Mouse (Mus musculus): ENCODE data around the gene Hoxb9.

Hoxb9 gene

DNA sequence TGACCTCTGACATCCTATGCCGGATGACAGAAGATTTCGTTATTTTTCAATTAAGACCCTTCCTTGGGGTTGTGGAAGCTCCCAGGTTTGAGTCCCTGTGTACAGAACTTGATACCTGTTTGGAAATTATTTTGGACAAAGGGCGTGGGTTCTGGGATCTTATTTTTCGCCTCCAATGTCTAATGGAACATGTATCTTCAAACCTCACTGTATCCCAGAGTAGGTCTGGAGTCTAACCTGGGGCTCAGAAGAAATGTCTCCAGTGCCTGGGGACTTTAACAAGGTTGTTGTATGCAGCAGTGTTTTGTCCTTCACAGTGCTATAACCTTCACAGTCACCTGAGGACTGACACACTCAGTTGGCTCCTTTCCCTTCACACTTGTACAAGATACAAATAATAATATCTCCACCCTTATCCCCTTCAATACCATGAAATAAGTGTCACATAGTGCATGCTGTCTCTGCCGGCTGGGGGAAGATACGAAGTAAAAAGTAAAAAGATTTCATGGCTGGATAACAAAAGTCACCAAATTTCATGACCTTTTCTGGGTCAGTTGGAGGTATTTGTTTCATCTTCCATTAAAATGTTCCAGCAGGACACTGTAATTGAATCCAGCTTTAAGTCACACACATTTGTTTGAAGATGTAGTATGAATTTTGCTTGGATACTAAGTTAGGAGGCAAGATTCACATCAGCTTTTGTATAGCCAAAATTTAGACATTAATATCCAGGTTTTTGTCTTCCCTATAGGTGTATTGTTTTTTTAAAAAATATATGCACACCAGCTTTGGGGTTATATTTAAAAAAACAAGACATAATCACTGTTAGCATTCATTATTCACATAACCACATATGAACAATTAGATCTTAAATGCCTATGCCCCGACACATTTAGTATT is 4.0 kb upstream of the Hoxb9 start:
- DNase-seq = no peak

DNA sequence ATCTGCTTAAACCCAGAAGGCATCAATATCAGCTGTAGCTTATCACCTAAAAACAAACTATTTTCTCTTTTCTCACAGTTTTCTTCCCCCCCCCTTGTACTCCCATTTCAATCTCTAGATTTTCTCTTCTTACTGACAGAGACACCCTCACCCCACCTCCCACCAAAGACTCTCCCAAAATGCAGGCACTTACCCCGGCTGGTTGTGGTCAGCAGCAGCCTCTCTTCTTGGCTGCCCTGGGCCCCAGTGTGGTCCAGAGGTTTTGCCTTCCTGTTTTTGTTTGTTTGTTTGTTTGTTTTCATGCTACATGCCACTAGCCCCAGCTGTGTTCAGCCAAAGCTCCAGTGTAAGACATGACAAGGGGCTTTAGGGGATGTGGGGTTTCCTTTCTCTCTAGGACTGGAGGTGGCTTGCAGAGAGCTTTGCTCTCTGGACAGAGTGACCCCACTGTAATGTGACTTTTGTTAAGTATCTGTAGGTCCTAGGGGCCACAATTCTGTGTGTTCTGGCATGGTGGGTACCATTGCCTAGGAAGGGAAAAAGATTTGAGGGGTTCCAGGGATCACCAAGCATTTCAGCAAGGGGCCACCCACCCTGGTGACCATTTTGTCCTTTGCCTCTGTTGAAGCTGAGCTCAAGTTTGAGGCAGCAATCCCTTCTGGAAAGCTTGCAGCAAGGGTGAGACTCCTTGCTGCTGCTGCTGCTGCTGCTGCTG is 3.1 kb upstream of the Hoxb9 start:
- no peak for DNase-seq

DNA sequence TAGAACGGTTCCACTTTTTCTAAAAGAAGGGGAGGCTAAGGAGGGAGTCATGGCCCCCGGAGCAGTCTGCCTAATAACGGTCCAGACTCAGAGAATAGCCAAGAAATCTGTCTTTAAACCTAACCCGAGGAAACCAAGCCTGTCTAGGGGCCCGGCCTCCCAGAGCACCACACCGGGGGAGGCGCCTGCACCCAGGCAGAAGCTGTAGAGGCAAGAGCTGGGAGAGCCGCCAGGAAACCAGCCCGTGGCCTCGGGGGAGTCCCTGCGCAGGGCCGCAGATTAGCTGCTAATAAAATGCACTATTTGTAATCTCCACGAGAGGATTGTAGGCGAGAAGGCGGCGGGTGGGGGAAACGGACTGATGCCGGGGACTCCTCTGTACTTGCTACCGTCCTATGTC is 1.4 kb upstream of the Hoxb9 start:
- no peak for DNase-seq

DNA sequence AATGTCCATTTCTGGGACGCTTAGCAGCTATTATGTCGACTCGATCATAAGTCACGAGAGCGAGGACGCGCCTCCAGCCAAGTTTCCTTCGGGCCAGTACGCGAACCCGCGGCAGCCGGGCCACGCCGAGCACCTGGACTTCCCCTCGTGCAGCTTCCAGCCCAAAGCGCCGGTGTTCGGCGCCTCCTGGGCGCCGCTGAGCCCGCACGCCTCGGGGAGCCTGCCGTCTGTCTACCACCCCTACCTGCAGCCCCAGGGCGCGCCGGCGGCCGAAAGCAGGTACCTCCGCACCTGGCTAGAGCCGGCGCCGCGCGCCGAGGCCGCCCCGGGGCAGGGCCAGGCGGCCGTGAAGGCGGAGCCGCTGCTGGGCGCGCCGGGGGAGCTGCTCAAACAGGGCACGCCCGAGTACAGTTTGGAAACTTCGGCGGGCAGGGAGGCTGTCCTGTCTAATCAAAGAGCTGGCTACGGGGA is 319 bp downstream of the Hoxb9 start:
- no peak for DNase-seq

DNA sequence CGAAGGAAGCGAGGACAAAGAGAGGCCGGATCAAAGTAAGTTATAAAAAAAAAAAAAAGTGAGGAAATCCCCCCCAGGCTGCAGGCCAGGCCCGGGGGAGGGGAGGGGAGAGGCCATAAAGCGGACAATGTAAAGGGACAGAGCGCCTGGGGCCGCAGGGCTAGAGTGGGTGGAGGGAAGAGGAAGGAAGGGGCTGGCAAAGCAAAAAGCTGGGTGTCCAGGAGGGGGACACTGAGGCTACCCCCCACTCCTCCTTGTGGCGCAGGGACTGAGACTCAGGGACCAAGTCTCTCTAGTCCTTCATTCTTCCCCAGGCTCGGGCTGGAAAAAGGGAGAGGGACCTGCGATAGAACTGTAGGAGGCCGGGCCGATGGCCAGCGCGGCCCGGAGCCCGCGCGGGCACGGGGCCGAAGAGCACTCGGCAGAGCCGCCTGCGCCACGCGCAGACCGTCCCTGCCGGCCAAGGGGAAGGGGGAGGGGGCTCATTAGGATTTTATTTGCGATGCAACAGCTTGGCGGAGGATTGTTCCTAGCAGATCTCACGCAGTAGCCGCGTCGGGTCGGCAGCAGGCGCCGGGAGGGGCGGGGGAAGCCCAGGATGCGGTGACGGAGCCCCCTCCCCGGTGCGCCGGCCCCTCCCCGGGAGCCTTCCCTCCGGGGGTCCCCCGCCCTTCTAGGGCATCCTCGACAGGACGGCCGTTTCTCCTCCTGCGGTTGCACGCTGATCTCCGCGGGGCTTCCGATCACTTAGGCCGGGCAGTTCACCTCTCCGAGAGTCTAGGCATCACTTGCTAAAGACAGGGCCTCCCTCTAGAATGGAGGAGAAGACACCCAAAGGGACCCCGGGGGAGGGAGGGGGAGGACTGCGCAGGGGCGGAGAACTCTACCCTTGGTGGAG is 1.0 kb downstream of the Hoxb9 start:
- DNase-seq = peak in 1 of 2 experiments; percentile 64

DNA sequence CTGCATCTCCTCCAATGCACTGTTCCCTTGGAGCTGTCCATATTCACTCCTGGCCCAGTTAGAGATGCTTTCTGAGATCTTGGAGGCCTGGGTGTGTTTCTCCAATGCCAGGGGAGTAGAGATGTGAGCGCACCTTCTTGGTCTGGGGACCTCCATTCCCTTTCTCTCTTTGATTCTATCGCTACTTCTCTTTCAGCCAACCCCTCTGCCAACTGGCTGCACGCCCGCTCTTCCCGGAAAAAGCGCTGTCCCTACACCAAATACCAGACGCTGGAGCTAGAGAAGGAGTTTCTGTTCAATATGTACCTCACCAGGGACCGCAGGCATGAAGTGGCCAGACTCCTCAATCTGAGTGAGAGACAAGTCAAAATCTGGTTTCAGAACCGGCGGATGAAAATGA is 3.2 kb downstream of the Hoxb9 start:
- DNase-seq = no peak

DNA sequence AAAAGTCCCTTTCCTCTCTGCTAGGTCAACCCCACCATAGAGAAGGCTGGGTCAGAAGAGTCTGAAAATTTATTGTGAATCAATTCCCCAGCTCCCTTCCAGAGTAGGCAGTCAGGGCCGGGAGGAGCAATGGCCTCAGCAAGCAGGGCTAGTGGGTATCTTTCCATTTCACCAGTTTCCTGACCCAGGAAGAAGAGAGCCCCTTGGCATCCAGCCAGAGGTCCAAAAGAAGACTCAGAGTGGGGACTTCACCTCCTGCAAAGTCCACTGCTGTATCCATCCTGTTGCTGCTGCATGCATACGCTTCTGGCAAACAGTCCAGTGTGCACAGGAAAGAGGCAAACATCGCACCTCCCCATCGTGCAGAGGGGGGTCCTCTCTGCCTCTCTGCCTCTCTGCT is 4.6 kb downstream of the Hoxb9 start:
- DNase-seq = no peak

DNA sequence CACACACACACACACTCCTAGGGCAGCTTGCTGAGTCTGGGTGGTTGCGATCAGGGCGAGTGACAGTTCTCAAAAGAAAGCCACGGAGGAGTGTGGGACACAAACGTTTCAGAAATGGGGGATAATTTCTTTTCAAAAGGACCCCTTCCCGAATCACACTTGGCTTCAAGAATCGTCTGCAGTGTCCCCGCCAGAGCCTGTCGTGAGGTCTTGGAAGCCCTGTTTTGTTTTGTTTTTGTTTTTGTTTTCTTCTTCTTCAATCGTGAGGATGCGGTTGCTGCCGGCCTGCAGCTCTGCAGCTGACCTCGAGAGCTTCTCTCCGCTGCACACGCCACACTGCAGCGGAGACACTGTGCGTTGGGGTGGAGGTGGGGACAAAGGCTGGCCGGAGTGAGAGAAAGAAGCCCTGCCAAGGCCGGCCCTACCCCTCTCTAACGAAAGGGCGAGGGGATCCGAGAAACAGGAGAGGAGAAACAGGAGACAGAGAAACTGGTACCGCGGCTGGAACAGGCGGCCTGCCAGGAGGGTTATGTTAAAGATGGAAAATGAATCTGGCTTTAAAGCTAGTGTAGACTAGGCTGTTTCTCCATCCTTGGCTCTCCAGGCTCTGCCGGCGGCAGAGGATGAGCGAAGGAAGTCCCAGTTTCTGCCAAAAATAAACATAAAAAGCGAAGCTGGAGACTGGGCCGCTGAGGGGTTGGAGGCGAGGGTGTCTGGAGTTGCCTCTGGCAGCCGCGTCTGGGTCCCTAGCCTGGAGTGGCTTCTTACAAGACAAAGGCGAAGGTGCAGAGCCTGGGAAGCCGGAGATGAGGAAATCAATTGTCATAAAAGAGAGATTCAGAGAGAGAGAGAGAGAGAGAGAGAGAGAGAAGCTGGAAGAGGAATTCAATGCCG is 6.1 kb downstream of the Hoxb9 start:
- peak in 1 of 2 experiments; percentile 30 for DNase-seq

DNA sequence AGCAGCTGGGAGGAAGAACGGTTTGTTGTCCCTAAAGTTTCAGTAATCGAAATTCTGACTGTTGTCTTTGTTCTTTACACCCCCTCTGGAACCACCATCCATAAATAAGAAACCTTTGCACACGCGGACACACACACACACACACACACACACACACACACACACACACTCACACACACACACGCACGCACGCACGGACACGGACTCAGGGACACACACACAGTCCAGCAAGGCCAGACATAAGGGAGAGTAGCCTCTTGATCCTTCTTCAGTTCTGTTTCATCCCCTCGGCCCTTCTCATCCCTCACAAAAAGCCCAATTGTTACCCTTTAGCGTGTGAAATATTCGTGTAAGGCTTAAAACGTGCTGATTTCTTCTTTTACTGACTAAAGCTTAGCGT is 7.1 kb downstream of the Hoxb9 start:
- no peak for DNase-seq

DNA sequence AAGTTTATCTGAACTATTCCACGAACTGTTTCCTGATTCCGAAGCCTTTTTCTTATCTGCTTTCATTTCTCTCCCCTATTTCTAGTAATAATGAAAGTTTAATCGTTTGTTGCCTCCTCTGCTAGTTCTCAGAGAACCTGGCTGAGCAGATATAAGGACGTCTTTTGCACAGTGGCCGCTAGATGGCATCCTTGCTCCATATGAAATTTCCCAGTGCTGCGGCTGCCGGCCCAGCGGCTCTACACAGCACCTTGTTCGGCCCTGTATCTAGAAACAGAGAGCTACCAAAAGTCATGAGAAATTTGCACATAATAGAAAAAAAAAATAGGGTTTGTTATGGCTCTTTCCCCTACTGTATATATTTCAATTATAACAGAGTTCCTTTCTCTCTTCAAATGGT is 7.5 kb downstream of the Hoxb9 start:
- DNase-seq = peak; percentile 90 to 92

DNA sequence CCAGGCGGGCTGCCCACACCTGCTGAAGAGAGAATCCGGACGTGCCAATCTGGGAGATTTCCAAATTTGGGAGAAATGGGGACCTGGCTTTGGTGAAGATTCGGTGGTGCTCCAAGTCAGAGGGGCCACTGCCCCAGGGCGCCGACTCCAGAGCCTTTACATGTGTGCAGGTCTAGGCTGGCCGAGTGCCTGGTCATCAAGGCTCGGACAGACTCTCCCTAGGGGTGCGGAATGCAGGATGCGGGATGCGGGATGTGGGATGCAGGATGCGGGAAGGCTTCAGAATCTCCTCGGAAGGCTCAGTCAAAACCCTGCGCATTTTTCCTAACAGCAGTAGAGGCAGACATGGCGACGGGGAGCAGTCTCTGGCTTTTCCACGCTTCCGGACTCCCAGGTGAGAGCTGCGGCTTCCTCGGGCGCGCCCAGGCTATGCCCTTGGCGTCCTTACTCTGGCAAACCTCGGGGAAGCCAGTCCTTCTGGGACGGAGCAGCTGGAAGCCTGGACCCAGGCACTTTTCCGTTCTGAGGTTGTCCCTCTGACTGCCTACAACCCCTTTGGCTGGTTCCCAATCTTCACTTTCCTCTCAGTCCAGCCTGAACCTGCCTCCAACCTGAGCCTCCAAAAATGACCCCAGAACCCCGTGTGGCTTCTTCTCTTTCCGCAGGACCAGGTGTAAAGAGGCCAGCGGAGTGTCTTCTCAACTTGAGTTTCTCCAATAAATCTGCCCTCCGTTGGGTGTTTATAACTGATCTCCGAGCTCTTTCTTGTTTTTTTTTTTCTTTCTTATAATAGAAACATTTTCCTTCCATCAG is 8.4 kb downstream of the Hoxb9 start:
- DNase-seq = no peak

DNA sequence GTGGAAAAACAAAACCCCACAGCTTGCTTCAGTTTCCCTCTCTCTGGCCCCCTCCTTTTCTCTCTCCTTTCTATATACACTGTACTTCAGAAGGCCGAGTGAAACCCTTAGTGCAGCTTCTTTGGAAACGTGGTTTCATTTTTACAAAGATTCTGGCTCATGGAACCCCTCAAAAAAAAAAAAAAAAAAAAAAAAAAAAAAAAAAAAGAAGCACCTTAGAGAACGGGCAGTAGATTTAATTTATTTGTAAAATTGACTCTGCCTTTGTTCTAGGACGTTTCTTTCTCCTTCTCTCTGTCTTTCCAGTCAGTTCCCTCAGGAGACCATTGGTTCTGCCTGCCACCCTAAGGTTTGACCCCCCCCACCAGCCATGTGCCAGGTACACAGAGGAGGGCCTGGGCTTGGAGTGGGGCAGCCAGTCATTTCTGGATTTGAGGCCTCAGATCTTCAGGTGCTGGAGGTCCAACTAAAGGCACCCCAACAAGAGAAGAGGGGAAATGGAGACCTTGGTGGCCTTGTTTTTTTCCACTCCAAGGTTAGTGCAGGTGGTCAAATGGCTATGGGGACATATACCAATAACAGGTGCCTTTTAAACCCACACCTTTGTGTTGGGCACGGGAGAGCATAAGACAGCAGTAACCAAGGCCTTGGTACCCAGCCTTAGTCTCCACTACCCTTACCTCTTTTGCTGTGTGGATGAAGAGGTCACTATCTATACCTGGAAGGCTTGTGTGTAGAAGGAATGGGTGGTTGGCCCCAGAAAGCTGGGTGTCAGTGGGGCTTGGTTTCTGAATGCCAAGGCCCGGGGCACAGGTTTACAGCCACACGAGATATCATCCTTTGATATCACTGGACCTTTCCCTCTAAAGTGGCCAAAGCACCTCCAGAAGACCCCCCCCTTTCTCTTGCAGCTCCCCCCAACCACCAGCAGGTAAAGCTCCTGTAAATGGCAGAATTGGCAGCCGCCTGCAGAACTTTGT is 9.4 kb downstream of the Hoxb9 start:
- DNase-seq = no peak

DNA sequence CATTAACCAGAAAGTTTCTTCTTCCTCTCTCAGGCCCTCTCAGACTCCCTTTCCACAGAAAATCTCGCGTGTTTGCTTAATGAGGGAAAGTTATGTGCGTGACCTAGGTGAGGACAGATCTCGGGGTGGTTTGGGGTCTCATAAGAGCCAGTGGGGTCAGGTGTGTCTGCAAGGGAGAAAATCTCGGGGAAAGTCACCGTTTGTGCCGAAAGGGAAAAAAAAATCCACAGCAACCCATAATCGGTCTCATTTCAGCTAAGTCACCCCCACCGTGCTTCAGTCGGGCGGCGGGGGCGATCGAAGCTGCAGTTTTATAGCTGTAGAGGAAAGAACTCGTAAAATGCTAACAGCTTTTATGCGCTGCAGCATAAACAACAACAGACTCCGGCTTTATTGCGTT is 10.1 kb downstream of the Hoxb9 start:
- no peak for DNase-seq

DNA sequence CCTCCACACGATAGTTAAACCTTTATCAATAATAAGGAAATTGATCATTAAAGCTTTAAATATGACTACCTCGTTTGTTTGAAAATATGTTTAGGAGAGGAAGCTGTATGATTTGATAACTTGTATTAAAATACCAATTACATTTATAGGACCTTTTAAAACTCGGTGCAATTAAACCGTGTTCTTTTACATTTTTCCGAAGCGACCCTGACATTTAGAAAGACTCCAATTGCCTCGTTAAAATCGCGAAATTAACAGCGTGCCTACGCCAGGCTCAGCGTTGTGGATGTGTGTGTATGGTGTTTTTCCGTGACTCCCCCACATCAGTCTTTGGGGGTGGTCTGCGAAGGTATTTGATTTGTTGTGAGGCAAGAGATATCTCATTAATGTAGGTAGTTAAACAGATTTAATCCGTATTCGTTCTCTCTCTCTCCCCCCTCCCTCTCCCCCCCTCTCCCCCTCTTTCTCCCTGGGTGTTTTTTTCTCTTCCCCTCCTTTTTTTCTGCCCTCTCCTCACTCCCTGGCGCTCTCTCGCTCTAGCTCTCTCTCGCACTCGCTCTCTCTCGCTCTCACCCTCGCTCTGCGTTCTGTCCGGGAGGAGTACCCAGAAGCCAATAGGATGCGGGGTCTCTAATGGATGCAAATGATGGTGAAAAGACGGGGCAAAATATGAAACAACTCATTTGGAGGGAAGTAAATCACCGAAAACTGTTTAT is 10.8 kb downstream of the Hoxb9 start, which contains the start of gene Hoxb8:
Hoxb8 (plus strand) TSS at position 51 of the 716 bp plus-strand sequence.
- DNase-seq = no peak

DNA sequence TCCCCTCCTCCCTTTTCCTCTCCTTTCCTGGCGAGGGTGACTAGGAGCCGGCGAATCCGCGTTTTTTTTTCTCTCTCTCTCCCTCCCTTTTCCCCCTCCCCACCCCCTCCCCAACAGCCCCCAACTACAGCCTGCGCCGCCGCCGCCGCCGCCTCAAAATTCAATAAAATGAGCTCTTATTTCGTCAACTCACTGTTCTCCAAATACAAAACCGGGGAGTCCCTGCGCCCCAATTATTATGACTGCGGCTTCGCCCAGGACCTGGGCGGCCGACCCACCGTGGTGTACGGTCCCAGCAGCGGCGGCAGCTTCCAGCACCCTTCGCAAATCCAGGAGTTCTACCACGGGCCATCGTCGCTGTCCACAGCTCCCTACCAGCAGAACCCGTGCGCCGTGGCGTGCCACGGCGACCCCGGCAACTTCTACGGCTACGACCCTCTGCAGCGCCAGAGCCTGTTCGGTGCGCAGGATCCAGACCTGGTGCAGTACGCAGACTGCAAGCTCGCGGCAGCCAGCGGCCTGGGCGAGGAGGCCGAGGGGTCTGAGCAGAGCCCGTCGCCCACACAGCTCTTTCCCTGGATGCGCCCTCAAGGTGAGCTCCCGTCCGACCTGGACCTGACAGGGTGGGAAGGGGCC is 11.7 kb downstream of the Hoxb9 start:
- DNase-seq = no peak

DNA sequence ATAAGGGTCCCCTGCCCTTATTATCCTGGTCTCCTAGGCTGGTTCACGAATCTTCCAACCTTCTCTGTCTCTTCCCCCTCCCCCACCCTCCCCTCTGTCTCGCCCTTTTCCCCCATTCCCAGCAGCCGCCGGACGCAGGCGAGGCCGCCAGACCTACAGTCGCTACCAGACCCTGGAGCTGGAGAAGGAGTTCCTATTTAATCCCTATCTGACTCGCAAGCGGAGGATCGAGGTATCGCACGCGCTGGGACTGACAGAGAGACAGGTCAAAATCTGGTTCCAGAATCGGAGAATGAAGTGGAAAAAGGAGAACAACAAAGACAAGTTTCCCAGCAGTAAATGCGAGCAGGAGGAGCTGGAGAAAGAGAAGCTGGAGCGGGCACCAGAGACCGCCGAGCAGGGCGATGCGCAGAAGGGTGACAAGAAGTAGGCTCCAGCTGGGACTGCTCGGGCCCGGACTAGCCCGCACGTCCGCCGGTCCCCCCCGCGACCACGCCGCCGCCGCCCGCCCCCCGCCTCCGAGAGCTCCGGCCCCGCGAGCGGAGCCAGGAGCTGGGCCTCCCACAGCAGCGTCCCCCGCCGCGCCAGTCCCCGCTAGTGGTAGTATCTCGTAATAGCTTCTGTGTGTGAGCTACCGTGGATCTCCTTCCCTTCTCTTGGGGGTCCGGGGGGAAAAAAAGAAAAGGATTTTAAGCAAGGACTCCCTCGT is 12.9 kb downstream of the Hoxb9 start:
- no peak for DNase-seq
